Comparison of ENCODE assay signal across 35 mouse cellular contexts in genomic region chr4:84427955-84428354, GRCm38 (mm10).
"Had no signal": no experiment of that assay in that cellular context is flagged by ENCODE, and none has a peak within 500 bp of the region (broad histone marks: within the 10 kb centered on the region; RNA-seq: fewer than 3 reads in every experiment).

No protein-coding gene starts in this region.

- DNase-seq: heart, adult 2 months; heart, postnatal 10 days; heart, postnatal 14 days; heart, postnatal 36 days; heart, postnatal 4 days; kidney, adult 11 months; kidney, adult 18-20 months; kidney, adult 2 months; kidney, adult 8-10 months; kidney, adult 9 months; kidney, postnatal 10 days; kidney, postnatal 14 days; kidney, postnatal 25 days; kidney, postnatal 36 days; kidney, postnatal 4 days; layer of hippocampus, adult 9-11 months had no signal

- H3K9me3 ChIP-seq: heart, embryonic 10.5 days; heart, embryonic 12.5 days; heart, embryonic 13.5 days; heart, embryonic 15.5 days; hindbrain, embryonic 10.5 days; hindbrain, embryonic 12.5 days; hindbrain, embryonic 13.5 days; hindbrain, embryonic 15.5 days; intestine, embryonic 15.5 days; kidney, embryonic 15.5 days had no signal

- H3K9ac ChIP-seq: heart, embryonic 12.5 days; heart, embryonic 13.5 days; heart, embryonic 15.5 days; hindbrain, embryonic 12.5 days; hindbrain, embryonic 13.5 days; hindbrain, embryonic 14.5 days; hindbrain, embryonic 15.5 days; intestine, embryonic 15.5 days; kidney, embryonic 15.5 days had no signal

- H3K4me2 ChIP-seq: heart, embryonic 11.5 days; heart, embryonic 12.5 days; heart, embryonic 13.5 days; heart, embryonic 15.5 days; hindbrain, embryonic 12.5 days; hindbrain, embryonic 13.5 days; hindbrain, embryonic 14.5 days; hindbrain, embryonic 15.5 days; intestine, embryonic 15.5 days; kidney, embryonic 15.5 days had no signal

- H3K4me3 ChIP-seq: heart, adult 2 months; heart, embryonic 10.5 days; heart, embryonic 12.5 days; heart, embryonic 13.5 days; heart, embryonic 15.5 days; hindbrain, embryonic 10.5 days; hindbrain, embryonic 12.5 days; hindbrain, embryonic 13.5 days; hindbrain, embryonic 15.5 days; intestine, embryonic 15.5 days; kidney, embryonic 15.5 days; layer of hippocampus, adult 2 months had no signal

- H3K27ac ChIP-seq: heart, adult 2 months; heart, embryonic 10.5 days; heart, embryonic 13.5 days; heart, embryonic 15.5 days; hindbrain, embryonic 10.5 days; hindbrain, embryonic 12.5 days; hindbrain, embryonic 13.5 days; hindbrain, embryonic 14.5 days; hindbrain, embryonic 15.5 days; hindbrain, postnatal 0 days; intestine, embryonic 15.5 days; kidney, embryonic 15.5 days; kidney, postnatal 0 days; layer of hippocampus, adult 2 months had no signal

- ATAC-seq: hindbrain, embryonic 16.5 days; hindbrain, postnatal 0 days; inflammation-experienced regulatory T-cells, adult 6 months; intestine, embryonic 15.5 days; intestine, embryonic 16.5 days; intestine, postnatal 0 days had no signal

- H3K4me1 ChIP-seq: heart, embryonic 12.5 days; heart, embryonic 13.5 days; heart, embryonic 15.5 days; hindbrain, embryonic 10.5 days; hindbrain, embryonic 15.5 days; kidney, embryonic 15.5 days had no signal

- H3K36me3 ChIP-seq: heart, embryonic 10.5 days; heart, embryonic 12.5 days; heart, embryonic 13.5 days; heart, embryonic 15.5 days; hindbrain, embryonic 10.5 days; hindbrain, embryonic 12.5 days; hindbrain, embryonic 13.5 days; hindbrain, embryonic 15.5 days; intestine, embryonic 15.5 days; kidney, embryonic 15.5 days had no signal

- H3K27me3 ChIP-seq: heart, embryonic 12.5 days; heart, embryonic 13.5 days; heart, embryonic 15.5 days; hindbrain, embryonic 12.5 days; hindbrain, embryonic 13.5 days; hindbrain, embryonic 15.5 days; intestine, embryonic 15.5 days; kidney, embryonic 15.5 days had no signal
